Mouse (Mus musculus) testis, postnatal 10 days (tissue): ENCODE results near the gene Cd59b.
"Not testable (repeated sequence)": the region's sequence is repeated elsewhere in the genome, so short reads cannot be mapped to it uniquely, and the experiment has no call there.

Source experiments
- DNase-seq: peaks from one replicate; pipeline ENCODE4 v3.0.0; 2021; ENCODE audit warnings: low spot score

The Cd59b gene

DNA sequence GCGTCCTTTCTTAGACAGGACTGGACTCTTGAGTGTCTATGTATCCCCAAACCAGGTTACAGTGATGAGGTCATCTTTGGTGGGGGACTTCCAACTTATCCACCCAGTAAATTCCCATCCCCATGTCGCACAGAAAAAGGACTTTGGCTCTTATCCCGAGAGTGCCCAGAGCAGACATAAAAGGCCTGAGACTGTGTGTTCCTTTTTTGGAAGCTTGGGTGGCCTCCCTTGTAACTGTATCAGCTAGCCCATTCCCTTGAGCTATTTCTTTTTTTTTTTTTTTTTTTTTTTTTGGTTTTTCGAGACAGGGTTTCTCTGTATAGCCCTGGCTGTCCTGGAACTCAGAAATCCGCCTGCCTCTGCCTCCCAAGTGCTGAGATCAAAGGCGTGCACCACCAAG is 4.1 kb upstream of the Cd59b start, which contains the start of gene Gm10912:
Gm10912 (plus strand) TSS at position 301 of the 400 bp plus-strand sequence.
- not testable (repeated sequence) for DNase-seq

DNA sequence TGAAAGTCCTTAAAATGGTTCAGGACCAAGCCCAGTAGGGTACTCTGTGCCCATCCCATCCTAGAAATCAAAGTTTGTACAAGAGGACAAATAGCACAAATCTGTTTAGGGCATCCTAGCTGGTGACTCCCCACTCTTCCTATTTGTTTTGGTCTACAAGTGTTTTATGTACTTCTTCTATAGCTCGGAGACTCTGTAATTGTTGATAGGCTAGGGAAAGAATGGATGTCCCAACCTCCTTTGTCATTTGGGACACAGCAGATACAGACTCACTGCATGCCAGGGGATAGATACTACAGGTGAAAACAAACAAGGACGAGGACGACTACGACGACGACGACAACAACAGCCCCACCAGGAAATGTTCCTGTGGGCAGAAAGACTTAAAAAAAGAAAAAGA is 1.2 kb upstream of the Cd59b start, which contains the start of gene Gm10799:
Gm10799 (minus strand) TSS at position 101 of the 400 bp plus-strand sequence.
- DNase-seq: not testable (repeated sequence)

DNA sequence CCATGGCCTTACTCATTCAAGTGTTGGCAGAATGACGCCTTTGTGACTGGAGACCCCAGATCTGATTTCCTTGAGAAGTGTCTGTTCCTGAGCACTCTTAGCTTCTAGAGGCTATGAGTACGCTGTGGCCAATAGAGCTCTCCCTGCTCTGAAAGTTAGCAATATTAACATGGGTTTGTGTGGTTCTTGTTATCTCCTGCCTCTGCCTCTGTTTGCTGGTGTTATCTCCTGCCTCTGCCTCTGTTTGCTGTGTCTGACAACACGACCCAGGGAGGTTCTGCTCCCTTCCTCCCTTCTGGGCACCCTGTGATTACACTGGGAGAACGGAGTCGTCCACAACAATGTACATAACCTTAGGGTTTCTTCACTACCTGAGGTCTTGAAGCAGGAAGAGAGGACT is 8.6 kb downstream of the Cd59b start:
- DNase-seq: not testable (repeated sequence)

DNA sequence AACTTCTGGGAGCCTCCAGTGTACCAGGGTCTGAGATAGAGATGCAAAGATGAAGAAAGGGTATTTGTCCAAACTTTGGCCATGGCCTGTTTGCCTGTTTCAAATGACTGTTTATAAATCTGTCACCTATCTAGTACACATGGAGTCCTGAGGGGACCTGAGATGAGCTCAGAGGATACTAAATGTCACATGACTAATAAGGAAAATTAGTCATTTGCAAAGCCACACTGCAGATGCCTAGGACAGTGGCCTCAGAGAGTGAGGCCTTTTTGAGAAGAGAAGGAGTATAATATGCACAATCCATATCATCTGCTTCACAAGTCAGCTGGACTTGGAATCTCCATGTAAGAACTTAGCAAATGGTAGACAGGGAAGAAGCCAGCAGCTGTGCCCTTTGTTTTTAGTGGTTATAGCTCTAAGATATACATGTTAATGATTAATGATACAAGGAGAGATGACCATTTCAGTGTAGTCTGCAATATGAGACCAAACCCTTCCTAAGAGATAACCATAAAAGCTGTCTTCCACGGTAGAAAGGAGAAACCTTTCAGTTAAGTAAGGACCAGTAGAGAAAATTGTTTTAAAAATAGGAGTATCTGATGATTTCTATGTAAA is 11.9 kb downstream of the Cd59b start:
- not testable (repeated sequence) for DNase-seq

DNA sequence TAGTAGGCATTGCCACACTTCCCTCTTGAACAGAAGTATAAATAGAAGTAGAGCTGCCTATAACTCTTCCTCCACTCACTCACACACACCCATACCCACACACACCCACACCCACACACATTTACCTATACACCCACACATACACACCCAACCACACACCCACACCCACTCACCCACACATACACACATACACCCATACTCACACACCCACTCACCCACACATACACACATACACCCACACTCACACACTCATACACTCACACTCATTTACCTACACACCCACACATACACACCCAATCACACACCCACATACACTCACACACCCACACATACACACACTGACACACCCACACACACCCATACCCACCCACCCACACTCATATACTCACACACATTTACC is 12.8 kb downstream of the Cd59b start:
- DNase-seq: no peak

DNA sequence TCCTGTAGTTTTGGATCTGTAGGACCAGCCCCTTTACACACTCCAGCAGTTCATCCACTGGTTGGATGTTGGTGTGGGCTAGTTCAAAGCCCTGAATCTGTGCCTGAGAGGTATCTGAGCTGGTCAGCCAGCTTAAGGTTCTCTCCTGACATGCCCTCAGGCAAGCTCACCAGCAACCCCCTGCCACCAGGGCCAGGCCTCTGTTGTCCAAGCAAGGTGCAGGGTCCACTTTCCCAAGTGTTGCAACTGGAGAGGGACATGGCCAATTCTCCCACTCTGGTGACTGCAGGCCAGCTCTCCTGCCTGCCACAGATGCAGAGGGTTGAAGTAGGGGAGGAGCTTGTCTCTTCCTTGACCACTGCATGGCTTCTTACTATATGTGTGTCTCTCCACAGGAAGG is 14.4 kb downstream of the Cd59b start:
- DNase-seq: not testable (repeated sequence)

DNA sequence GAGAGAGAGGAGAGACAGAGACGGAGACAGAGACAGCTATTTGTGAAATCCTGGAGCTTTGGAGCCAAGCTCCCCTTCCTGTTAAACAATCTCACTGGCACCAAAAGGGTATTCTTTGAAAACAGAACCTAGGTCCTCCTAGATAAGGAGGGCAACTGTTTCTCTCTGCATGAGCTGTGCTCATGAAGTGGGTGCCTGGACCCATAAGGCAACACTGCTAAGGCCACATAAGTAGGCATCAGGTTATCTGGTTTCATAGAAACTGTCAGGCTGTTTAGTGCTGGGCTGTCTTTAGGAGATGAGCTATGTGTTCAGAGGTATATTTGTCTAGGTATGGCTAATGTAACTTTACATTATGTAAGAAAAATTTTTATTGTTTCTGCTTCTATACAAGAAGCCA is 17.9 kb downstream of the Cd59b start:
- not testable (repeated sequence) for DNase-seq

DNA sequence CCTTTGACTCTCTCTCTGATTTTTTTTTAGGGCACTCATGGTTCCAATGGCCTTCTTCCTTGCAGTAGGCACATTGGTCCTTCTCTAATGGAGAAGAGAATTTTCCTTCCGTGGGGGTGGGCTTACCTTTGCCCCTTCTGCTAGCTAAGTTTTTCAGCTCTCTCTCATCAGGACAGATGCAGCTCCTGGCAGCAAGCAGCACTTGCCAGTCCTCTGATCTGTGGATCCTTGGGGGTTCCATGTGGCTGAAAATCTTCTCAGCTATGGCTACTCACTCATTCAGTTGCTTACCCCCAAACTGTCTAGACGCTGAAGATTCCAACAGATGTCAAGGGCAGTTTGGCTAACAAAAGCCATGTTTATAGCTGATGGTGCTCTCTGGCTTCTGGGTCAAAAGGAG is 23.7 kb downstream of the Cd59b start:
- DNase-seq: no peak

DNA sequence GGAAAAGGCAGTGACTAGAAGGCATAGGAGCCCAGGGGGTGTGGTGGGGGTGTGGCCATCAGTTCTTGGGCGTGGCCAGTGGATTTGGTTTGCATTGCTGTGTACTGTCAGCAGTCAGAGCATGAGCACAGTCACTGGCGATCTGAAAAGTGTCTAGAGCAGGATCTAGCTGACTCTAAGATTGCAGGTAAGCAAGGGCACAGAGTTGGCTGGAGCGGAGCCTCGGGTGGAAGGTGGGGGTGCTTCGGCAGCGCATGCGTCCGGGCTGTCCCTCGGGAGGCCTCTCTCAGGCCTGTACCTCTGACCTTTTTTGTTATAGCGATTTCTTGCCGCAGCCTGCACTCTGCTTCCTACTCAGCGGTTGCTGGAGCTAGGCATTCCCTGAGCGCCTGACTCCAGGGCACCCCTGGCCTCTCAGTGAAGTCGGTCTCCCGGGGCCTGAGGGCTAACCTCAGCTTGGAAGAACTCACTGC is 26.1 kb downstream of the Cd59b start, which contains the start of gene Cd59a:
Cd59a (plus strand) TSS at position 61 of the 473 bp plus-strand sequence.
- DNase-seq: peak; percentile 90

DNA sequence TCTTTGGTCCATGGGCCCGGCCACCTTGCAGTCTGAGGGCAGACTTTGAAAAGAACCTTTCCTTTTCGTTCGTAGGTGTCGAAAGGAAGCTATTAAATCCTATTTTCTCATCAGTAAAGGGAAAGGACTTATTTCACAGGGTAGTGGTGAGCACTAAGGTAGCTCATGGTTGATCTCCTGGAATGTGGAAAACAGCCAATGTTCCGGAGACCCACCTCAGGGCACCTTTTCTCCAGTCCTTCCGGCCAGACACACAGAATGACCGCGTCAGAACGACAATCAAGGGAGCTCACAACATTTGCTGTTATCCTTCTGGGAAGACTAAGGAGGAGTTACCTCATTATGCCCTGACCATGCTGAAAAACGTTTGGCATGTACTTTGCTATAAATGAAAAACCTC is 26.6 kb downstream of the Cd59b start:
- no peak for DNase-seq

DNA sequence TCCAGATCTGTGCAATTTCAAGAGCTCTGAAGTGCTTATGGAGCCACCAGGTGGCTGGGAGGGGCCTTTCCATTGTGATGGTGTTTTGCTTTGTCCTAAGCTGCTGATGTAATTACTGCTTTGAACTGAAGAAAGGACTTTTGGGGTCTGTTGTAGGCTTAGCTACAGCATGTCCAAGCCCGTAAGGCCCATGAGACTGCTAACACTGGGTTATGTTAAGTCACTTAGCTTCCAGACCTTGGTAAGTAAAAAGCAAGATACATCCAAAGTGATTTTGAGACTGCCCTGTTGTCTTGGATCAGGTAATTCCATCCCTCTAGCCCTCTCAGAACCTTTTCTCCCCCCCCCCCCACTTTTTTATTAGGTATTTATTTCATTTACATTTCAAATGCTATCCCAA is 27.1 kb downstream of the Cd59b start:
- DNase-seq: not testable (repeated sequence)

DNA sequence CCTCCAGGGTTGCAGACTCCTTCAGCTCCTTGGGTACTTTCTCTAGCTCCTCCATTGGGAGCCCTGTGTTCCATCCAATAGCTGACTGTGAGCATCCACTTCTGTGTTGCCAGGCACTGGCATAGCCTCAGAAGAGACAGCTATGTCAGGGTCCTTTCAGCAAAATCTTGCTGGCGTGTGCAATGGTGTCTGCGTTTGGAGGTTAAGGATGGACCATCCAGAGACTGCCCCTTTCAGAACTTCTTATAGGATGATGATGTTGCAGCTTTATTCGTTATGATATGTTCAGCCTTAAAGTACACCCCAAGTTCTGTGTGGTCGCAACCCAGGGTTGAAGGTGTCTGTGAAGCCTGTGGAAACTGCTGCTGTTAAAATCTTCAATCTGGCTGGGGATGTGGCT is 27.7 kb downstream of the Cd59b start:
- not testable (repeated sequence) for DNase-seq

DNA sequence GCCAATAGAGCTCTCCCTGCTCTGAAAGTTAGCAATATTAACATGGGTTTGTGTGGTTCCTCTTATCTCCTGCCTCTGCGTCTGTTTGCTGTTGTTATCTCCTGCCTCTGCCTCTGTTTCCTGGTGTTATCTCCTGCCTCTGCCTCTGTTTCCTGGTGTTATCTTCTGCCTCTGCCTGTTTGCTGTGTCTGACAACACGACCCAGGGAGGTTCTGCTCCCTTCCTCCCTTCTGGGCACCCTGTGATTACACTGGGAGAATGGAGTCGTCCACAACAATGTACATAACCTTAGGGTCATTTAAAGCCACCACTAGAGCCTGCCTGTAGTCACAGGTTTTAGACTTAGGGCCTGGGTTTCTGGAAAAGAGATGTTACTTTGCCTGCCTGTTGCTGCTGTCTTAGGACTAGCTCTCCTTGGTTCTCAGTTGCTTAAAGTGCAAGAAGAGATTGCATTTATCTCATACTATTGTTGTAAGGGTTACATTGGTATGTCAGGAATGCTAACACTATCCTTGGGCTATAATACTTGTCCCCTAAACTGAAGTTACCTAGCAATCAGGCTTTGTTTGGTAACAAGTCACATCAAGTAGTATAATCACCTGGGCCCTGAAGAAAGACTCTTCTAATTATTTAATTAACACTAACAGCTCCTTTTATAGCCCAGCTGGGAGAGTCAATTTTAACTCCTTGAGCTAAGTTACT is 29.0 kb downstream of the Cd59b start:
- no peak for DNase-seq

DNA sequence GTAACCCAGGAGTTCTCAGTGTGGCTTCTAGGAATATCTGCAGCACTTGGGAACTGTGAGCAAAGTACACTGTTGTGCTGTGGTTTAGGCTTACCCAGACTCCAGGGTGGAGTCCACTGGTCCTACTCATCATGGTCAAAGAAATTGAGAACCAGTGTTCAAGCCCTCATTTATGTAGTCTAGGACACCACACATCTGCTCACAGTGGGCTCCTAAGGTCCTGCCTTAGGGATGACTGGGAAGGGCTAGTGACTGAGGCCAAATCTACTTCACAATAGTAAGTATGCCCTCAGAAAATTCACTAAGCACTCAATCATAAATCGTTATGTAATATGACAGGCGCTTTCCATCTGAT is 29.6 kb downstream of the Cd59b start:
- DNase-seq: no peak

DNA sequence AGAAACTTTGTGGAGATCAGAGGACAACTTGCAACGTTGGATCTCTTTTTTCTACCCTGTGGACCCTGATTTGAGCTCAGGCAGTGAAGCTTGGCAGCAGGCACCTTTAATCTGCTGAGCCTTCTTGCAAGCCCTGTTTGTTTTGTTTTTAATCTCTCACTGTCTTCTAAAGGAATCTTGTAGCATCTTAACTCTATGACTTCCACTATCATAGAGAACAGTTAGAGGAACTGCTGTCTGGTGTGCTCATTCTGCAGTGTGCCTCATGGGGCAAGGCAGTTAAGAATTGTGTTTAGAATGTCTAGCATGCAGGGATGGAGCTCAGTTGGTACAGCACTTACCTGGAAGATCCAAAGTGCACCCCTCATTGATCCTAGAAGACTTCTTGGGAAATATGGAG is 30.3 kb downstream of the Cd59b start:
- DNase-seq: no peak

DNA sequence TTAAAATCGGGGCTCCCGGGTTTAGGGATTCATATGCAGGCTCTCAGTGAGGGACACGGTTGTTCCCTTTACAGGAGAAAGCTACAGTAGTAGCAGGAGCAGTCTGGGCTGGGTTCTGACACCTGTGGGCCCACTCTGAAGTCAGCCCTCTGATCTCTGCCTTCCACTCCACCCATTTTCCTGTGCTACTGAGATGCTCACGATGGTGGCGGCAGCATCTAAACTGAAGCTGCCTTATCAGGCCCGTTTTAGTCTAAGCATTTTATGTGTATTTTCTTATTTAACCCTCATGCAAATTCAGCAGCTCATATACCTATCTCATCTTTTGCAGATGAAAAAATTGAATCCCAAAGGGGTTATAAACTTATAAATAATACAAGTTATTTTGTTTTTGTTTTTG is 35.2 kb downstream of the Cd59b start:
- no peak for DNase-seq

DNA sequence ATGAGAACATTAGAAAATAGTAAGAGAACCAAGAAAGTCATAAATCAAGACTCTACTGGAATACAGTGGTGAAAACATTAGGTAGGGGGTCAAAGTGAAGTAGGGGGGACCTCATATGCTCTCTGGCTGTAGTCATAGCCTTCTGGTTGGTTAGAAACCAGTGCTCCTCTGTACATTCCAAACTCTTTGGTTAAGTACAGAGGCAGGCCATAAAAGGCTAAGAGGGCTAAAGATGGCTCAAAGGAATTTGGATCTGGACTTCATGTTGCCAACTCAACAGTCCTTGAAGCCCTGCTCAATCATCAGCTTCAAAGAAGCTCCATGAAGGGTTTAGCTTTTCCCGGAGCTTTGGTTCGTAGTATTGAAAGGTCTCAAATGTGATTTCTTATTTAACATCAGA is 39.4 kb downstream of the Cd59b start:
- not testable (repeated sequence) for DNase-seq

DNA sequence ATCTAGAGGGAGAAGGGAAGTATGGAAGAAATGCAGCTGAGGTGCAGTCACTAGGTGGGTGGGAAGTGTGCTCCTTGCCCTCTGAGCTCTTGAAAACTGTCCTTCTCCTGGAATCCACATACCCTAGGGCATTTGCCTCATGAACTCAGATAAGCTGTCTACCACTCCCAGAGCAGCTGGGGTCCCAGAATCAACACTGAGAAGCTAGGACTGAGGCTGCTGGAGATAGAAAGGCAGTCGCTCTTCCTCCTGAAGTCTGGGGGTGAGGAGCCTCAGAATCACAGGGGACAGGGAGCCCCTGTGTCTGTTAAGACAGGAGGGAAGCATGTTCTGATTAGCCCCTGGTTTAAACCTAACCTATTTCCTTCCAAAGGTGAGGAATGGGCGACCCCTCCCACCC is 39.9 kb downstream of the Cd59b start:
- DNase-seq: no peak

DNA sequence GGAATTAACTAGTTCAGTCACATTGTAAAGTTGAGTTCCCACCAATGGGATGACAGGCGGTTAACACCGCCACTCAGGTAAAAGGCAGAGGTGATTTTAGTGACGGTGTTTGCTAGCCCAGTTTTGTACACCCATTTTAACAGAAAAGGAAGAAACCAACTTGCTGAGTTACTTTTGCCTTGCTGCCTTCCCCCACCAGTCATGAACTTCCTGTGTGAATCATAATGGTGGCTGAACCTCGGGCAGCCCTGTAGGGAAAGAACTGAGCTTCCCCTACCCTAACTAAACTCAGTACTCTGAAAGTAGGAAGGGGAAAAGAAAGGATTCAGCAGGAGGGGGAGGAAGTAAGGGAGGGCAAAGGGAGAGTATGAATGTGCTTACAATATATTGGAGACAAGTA is 40.4 kb downstream of the Cd59b start:
- no peak for DNase-seq

DNA sequence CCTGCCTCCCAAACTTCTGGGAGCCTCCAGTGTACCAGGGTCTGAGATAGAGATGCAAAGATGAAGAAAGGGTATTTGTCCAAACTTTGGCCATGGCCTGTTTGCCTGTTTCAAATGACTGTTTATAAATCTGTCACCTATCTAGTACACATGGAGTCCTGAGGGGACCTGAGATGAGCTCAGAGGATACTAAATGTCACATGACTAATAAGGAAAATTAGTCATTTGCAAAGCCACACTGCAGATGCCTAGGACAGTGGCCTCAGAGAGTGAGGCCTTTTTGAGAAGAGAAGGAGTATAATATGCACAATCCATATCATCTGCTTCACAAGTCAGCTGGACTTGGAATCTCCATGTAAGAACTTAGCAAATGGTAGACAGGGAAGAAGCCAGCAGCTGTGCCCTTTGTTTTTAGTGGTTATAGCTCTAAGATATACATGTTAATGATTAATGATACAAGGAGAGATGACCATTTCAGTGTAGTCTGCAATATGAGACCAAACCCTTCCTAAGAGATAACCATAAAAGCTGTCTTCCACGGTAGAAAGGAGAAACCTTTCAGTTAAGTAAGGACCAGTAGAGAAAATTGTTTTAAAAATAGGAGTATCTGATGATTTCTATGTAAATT is 41.6 kb downstream of the Cd59b start:
- DNase-seq: not testable (repeated sequence)

DNA sequence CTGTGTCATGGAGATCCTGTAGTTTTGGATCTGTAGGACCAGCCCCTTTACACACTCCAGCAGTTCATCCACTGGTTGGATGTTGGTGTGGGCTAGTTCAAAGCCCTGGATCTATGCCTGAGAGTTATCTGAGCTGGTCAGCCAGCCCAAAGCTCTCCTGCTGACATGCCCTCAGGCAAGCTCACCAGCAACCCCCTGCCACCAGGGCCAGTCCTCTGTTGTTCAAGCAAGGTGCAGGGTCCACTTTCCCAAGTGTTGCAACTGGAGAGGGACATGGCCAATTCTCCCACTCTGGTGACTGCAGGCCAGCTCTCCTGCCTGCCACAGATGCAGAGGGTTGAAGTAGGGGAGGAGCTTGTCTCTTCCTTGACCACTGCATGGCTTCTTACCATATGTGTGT is 43.9 kb downstream of the Cd59b start:
- DNase-seq: not testable (repeated sequence)

DNA sequence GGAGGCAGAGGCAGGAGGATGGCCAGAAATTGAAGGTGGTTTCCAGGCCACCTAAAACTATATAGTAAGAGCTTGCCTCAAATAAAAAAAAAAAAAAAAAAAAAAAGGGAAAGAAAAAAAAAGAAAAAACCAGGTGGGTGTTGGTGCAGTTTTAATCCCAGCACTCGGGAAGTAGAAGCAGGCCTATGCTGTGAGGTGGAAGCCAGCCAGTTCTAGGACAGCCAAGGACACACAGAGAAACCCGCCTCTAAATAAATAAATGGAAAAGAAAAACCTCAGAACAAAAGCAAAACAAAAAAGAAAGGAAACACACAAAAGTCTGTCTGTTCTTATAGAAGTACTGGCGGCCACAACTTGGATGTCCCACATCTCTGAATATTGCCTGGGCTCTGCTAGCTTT is 45.2 kb downstream of the Cd59b start:
- DNase-seq: no peak

DNA sequence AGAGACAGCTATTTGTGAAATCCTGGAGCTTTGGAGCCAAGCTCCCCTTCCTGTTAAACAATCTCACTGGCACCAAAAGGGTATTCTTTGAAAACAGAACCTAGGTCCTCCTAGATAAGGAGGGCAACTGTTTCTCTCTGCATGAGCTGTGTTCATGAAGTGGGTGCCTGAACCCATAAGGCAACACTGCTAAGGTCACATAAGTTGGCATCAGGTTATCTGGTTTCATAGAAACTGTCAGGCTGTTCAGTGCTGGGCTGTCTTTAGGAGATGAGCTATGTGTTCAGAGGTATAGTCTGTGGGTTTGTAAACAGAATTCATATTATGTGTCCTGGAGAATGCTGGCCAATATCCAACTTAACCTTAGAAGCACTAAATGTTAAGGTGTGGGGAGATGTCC is 47.5 kb downstream of the Cd59b start:
- not testable (repeated sequence) for DNase-seq
